Mouse (Mus musculus): Measurements from ENCODE around the gene Tgfbi.

Tgfbi gene

GRCm38 (mm10) chr13:56609103-56609856 lies at the start of gene Tgfbi:
Tgfbi (plus strand) TSS chr13:56609523.
- DNase-seq, result peak; percentile 14 to 31

GRCm38 (mm10) chr13:56559841-56560370 lies 49.4 kb upstream of the Tgfbi start:
- DNase-seq, result no peak

- no peak for DNase-seq
Measured at GRCm38 (mm10) chr13:56561129-56561528, 48.2 kb upstream of the Tgfbi start.

- peak; percentile 20 to 27 for DNase-seq
Measured at GRCm38 (mm10) chr13:56563075-56563474, 46.2 kb upstream of the Tgfbi start.

DNA sequence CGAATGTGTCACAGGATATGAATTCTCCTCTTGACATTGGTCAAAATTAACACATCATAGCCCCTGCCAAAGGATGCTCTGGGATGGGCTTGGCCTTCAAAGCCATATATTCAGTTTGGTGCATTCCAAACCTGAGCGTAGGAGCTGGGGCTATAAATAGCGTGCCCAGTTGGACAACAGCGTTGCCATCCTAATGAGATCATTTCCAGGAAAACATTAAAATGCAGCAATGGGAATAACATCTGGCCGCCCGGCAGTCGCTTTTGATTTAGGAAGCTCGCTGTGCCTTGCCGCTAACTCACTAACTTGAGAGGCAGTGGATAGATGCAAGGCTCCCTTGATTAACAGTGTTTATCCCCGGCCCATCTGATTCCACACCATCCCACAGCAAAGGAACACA lies 43.0 kb upstream of the Tgfbi start:
- DNase-seq, result no peak

- no peak for DNase-seq
Measured at GRCm38 (mm10) chr13:56571645-56572044, 37.7 kb upstream of the Tgfbi start.

- no peak for DNase-seq
Measured at GRCm38 (mm10) chr13:56575074-56575473, 34.2 kb upstream of the Tgfbi start.

GRCm38 (mm10) chr13:56575701-56576321 lies 33.5 kb upstream of the Tgfbi start:
- DNase-seq, result peak; percentile 49 to 54

DNA sequence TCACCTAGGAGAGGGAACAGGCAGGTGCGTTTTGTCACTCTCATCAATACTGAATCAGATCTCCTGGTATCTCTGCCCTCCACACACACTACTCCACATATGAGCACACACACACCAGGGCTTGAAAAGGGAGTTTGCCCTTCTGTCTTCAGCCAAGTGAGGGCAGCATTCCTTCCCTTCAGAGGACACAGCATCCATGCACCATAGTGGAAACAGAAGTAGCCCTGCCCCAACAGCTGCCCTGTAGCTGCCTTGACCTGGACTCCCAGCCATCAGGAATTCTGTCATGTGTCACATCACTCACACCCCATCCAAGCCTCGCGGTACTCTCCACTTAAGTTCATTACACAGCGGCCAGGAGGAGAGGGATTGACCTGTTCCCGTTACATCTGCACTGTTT lies 31.2 kb upstream of the Tgfbi start:
- no peak for DNase-seq

- no peak for DNase-seq
Measured at GRCm38 (mm10) chr13:56580450-56580849, 28.9 kb upstream of the Tgfbi start.

DNA sequence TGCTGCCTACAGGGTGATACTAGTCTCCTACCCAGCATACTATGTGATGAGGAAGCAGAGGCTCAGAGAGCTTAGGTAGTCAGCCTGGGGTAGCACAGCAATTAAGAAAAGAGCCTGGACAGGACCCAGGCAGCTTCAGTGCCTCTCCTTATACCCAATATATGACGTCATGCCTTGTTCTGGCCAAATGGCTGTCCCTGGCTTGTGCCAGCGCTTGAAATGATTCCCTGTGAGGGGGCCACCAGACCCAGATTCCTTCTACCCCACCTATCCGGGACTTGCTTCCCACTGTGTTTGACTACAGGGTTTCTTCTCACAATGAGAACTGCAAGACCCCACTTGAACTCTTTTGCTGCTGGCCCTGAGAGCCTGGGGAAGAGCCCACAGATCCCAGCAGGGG lies 27.8 kb upstream of the Tgfbi start:
- DNase-seq, result no peak

- DNase-seq, result no peak
Measured at GRCm38 (mm10) chr13:56581961-56582434, 27.3 kb upstream of the Tgfbi start.

DNA sequence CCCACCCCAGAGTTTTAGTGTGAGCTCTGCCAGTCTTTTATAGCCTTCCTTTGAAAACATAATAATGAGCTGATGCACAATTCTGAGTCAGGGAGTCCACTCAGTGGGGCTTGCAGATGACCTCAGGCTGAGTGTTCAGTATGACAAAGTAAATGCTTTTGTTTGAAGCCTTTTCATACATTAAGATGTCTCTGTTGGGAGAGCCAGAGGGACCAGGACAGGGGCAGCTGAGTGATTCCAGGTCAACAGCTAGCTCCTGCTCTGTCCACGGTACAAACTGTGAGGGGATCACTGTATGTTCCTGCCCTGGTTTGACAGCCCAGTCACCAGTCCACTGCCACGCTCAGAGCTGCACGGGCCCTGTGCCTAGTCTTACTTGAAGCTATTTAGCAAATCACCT lies 26.6 kb upstream of the Tgfbi start:
- DNase-seq, result no peak

- DNase-seq, result no peak
Measured at GRCm38 (mm10) chr13:56586046-56586445, 23.3 kb upstream of the Tgfbi start.

DNA sequence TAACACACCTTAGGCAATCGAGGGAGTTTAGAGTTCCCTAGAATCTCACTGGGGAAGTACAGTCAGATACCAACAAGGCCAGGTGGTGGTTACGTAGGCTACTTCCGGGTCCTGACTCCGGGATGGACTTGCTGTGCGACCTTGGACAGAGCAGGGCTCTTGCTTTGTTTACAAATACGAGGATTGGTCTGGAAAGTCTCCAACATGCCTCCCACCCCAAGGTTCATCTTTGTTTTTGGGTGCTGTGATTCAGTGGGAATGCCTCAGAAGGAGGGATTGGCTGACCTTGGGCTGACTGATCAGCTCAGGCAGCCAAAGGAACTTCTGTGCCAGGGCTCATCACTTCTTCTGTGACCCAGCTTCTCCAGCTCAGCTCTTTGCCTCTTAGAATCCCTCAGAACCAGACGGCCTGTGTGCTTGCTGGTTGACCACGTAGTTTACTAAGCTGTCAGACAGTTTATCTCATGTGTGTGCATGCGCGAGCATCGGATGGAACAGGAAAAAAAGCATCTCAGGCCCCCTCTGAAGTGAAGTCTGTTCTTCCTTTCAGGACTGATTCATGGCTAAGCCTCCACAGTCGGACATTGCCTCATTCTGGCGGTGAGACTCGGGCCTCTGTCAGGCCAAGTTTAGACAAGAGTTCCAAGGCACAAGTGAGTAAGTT lies 20.7 kb upstream of the Tgfbi start:
- DNase-seq, result no peak

GRCm38 (mm10) chr13:56590202-56590601 lies 19.1 kb upstream of the Tgfbi start:
- DNase-seq, result no peak

DNA sequence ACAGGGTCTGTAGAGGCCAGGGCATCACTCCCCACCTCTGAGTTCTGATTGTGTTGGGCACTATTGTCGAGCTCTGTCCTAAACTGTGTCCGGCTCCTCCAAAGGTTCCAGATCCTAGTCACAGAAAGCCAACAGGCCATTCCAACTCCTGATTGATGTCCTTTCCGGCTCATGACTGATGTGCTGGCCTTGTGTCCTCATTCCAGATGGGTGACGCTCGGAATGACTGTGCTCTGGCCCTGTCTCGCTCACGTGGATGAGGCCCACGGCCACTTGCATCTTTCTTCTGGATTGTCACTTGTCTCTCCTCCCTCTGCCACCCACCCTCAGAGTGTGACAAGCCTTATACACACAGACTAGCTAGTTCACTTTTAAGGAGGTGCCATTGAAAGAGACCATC lies 18.1 kb upstream of the Tgfbi start:
- no peak for DNase-seq

GRCm38 (mm10) chr13:56591939-56592338 lies 17.4 kb upstream of the Tgfbi start:
- no peak for DNase-seq

DNA sequence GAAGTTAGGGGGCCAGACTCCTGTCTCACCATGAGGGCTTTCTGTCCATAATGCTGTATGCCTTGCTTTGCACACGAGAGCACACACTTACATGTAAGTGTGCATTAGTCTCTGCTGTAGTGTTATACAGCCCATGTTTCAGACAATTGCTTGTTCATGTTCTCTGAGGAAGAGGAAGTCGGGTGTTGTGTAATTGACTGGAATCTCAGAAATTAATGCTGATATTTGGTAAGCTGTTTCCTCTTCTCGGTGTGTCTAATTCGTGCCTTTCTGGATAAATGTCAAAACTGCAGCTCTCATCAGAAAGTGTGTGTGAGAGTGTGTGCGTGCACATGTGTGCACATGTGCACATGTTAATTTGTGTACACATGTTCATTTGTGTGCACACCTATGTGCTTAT lies 16.1 kb upstream of the Tgfbi start:
- no peak for DNase-seq

- DNase-seq, result no peak
Measured at GRCm38 (mm10) chr13:56593961-56594391, 15.3 kb upstream of the Tgfbi start.

DNA sequence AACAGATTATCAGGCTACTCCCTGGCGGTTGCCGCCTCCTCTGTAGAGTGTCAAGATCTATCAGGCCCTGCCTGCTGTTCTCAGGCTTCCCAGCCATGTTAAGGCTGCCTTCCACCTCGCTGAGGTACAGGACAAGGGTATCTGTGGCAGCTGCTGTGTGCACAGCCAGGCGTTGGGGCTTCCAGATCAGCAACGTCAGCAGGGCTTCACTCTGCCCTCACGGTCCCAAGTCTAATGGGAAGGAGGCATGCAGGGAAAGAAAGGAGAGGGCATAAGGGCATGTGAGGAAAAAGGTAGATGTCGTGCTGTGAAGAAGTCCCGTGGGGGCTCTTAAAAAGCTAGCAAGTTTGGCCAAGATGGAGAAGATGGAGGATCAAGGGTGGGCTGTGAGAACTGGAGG lies 14.1 kb upstream of the Tgfbi start:
- DNase-seq, result no peak

DNA sequence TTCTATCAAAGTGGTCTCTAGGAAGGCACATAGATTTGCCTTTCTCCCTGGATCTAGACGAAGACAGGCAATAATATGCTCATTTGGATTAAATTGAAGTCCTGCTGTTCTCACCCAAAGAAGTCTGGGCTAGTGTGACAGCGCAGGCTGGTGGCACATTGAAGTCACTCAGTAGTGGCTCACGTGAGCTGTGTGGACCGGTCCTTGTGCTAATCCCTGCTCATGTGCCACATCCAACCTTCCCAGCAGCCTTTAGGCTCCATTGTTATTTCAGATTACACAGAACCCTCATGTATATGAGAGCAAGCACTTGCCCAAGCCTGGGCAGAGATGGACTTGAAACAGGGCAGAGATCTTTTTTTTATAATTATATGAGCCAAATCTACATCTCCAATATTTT lies 12.0 kb upstream of the Tgfbi start:
- no peak for DNase-seq

DNA sequence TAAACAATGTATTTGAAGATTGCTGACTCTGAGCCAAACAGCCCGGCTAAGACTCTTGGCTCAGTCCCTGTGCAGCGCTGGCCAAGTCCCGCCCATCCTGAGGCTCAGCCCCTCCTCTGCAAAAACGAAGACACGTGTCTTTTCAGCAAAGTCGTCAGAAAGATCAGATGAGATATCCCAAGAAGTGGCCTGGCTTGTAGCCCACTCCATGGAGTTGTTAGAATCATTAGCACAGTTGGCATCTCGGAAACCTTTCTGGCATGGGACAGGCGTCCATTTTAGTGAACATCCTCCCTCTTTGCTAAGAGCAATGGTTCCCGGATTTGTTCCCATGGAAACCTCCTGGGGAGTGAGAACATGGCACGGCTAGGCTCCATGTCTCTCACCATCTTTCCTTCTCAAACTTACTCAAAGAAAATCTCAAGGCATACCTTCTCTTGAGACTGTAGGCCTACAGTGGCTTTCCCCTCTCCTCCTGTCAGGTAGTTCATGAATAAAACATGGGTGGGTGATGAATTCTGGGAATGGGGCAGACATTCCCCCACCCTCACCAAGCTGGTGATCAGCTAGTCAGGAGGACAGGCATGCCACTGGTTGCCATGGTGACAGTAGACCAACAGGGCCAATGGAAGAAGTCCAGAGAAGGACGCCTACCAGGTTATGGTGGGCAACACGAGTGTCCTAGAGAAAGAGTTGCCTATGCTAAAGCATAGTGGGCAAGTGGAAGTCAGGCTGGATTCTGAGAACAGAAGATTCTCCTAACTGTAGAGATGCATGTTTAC lies 11.3 kb upstream of the Tgfbi start:
- no peak for DNase-seq

Measured in cerebellum, postnatal 36 days (tissue).